Mouse (Mus musculus): ENCODE measurements around the gene Cdk6. TPM values are rescaled to one million over a fixed set of nuclear protein-coding genes. Genes with fewer than 3 reads are reported as not detected.
"Not testable (repeated sequence)": the region's sequence is repeated elsewhere in the genome, so short reads cannot be mapped to it uniquely, and the experiment has no call there.

The Cdk6 gene
- total RNA-seq, 4 experiments from 2014 or later: 0.56 to 1.3 (median 1.2) TPM

DNA sequence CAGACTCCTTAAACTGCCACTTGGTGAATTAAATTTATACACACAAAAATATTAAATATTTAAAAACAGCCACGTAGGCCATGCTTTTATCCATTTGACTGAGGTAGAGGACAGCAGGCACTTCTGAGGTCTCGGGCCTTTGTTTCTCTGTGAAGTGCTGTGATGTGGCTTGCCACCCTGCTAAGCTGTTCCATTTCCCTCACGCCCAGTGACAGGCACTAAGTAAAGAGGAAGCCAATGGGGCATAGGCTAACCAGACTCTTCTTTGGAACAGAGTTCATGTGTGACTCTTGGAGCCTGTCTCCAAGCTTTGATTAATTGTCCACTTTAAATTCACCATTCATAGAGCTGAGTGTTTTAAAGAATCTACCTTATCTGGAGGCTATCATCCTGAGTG lies 79.5 kb downstream of the Cdk6 start:
- DNase-seq (ENCODE audit: low spot score in 2 of 2): no peak

GRCm38 (mm10) chr5:3433131-3433700 lies 91.9 kb downstream of the Cdk6 start:
- not testable (repeated sequence) for DNase-seq (ENCODE audit: low spot score in 2 of 2)

- DNase-seq (ENCODE audit: low spot score in 2 of 2): not testable (repeated sequence)
Observed at GRCm38 (mm10) chr5:3434105-3434504, 92.8 kb downstream of the Cdk6 start.

DNA sequence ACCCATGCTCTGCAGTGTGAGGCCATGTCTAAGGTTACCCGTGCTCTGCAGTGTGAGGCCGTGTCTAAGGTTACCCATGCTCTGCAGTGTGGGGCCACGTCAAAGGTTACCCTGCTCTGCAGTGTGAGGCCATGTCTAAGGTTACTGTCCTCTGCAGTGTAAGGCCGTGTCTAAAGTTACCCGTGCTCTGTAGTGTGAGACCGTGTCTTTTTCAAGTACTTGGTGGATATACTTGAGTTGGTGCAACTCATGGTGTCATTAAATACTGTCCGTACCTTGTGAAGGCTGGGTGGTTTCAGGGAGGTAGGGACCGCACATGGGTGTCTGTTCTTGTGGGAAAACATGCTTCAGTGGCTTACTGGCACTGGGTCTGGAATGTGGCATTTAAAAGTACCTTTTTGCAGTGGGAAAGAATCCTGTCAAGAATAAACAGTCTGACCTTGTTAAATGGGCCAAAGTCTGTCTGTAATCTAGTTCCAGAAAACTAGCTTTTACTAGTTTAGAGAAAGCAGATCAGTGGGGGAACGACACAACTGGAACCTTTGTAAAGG lies 97.2 kb downstream of the Cdk6 start:
- DNase-seq (ENCODE audit: low spot score in 2 of 2): not testable (repeated sequence)

GRCm38 (mm10) chr5:3439386-3439785 lies 98.1 kb downstream of the Cdk6 start:
- DNase-seq (ENCODE audit: low spot score in 2 of 2): not testable (repeated sequence)

- not testable (repeated sequence) for DNase-seq (ENCODE audit: low spot score in 2 of 2)
Observed at GRCm38 (mm10) chr5:3442524-3442923, 101.2 kb downstream of the Cdk6 start.

- not testable (repeated sequence) for DNase-seq (ENCODE audit: low spot score in 2 of 2)
Observed at GRCm38 (mm10) chr5:3451233-3451632, 109.9 kb downstream of the Cdk6 start.

GRCm38 (mm10) chr5:3453946-3454345 lies 112.7 kb downstream of the Cdk6 start:
- DNase-seq (ENCODE audit: low spot score in 2 of 2): not testable (repeated sequence)

- DNase-seq (ENCODE audit: low spot score in 2 of 2): no peak
Observed at GRCm38 (mm10) chr5:3460907-3461306, 119.6 kb downstream of the Cdk6 start.

GRCm38 (mm10) chr5:3461401-3461800 lies 120.1 kb downstream of the Cdk6 start:
- no peak for DNase-seq (ENCODE audit: low spot score in 2 of 2)

DNA sequence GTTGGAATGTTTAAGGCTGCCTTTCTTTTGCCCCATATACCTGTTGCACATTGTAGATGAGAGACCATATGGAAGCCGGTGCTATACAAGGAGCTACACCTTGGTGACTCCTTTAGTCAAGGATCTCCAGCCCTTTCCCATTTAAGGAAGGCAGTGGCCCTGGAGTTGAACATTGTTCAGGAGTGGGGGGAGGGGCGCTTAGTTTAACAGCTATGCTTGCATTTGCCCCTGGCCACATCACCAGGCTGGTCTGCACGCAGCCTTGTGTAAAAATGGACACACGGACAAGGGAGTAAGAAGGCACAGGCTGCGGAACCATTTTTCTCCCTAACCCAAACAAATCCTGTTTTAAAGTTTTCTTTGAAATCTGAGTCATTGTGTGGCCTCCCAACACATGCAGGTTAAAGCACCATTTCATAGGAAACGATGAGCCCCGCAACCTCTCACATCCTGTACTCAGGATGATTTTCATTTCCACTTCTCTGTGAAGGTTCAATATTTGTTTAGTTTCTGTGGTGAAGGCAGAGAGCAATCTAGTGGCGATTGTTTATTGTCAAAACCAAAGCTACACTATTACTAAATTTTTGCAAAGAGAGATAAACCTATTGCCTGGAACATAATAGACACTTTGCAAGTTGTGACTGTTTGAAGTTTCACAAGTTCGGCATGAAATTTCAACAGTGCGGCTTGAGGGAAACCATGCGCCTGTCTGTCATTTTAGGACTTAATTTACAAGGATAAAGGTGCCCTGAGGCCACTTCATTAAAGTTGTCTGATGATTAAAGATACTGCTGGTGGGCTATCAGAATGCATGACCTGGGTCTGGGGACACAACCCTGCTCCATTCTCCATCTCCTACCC lies 121.8 kb downstream of the Cdk6 start:
- DNase-seq (ENCODE audit: low spot score in 2 of 2): no peak

DNA sequence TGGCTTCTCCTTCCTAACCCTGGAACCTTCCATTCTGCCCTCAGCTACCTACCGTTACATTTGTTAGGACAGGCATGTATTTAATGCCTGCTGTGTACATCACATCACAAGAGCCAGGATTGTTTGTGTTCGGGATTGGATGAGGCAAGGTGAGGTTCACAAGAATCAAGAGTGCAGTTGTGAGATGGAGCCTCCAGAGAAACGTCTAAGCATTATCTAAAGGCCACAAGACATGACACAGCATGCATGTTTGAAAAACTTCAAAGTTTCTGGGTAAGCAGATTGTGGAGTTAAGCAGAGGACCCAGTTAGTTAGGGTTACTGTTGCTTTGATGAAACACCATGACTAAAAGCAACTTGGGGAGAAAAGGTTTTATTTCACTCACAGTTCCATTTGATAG lies 122.5 kb downstream of the Cdk6 start:
- DNase-seq (ENCODE audit: low spot score in 2 of 2): no peak

- no peak for DNase-seq (ENCODE audit: low spot score in 2 of 2)
Observed at GRCm38 (mm10) chr5:3466069-3466877, 125.0 kb downstream of the Cdk6 start.

- DNase-seq (ENCODE audit: low spot score in 2 of 2): no peak
Observed at GRCm38 (mm10) chr5:3470866-3471265, 129.6 kb downstream of the Cdk6 start.

GRCm38 (mm10) chr5:3472311-3473156 lies 131.2 kb downstream of the Cdk6 start:
- DNase-seq (ENCODE audit: low spot score in 2 of 2): no peak

DNA sequence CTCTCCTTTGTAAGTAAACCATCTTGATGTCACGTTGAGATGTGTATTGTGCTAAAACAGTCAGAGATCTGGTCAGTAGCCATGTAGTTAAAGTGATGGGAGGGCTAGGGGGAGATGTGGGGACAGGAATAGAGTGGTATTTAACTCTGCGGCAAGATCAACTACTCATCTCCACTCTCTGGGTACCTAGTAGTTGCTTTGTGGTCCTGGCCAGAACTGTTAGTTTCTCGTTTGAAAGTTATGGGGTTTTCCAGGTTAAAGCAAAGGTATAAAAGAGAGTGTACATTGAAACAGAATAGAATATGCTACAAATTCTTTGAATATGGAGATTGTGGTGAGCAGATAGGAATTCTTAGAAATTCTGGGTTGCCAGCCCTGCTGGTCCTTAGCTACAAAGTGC lies 136.4 kb downstream of the Cdk6 start:
- no peak for DNase-seq (ENCODE audit: low spot score in 2 of 2)

- no peak for DNase-seq (ENCODE audit: low spot score in 2 of 2)
Observed at GRCm38 (mm10) chr5:3478216-3478615, 136.9 kb downstream of the Cdk6 start.

DNA sequence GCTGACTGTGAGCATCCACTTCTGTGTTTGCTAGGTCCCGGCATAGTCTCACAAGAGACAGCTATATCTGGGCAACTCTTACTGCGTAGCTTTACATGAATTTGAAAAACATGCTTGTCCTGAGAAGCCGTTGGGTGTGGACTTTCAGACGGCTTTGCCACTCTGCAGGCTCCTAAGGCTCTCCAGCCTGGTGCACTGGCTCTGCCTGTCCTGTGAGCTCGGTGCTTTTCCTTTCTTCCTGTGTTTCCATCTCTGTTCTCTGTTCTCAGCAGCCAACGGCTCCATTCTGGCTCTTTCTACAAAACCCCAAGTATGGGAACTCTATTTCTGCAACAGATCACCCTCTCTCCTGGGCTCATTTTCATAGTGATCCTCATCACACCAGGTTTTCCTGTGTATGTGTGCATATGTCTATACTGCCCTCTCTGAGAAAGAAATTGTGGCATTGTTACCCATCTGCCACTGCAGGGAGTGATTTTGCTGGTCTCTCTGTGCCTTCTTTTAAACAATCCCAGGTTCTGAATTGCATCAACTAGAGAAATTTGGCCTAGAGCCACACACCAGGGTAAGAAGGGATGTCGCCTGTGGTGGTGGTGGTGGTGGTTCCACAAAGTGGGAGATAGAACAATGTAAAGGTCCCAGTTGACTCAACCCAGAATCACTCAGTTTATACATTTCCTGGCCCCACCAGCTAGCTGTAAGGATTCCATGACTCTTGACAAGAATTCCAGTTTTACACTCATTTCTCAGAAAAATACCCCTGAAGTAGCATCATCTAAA lies 137.9 kb downstream of the Cdk6 start:
- DNase-seq (ENCODE audit: low spot score in 2 of 2): no peak

GRCm38 (mm10) chr5:3480637-3481395 lies 139.5 kb downstream of the Cdk6 start:
- no peak for DNase-seq (ENCODE audit: low spot score in 2 of 2)

All from gastrocnemius, adult 8-10 months (tissue).